Mouse (Mus musculus) heart, adult 2 months (tissue): ENCODE measurements around the gene Swt1. TPM values are rescaled to one million over a fixed set of nuclear protein-coding genes. Genes with fewer than 3 reads are reported as not detected.

Source experiments
- DNase-seq, 2 experiments: peaks; one replicate each; pipeline ENCODE4 v3.0.0; 2021
- H3K27ac ChIP-seq: fragments of 200-600 bp; 2 replicates; pipeline ENCODE4 v1.8.1; 2022
- H3K27me3 ChIP-seq: fragments of 200-500 bp; 2 replicates; pipeline ENCODE4 v1.6.1; 2012; ENCODE audit warnings: mild to moderate bottlenecking, low read length, inconsistent platforms, mixed read lengths; ENCODE audit not compliant: control insufficient read depth, insufficient read depth
- H3K36me3 ChIP-seq: fragments of 200-500 bp; 2 replicates; pipeline ENCODE4 v1.6.1; 2012; ENCODE audit warnings: low read length, inconsistent platforms; ENCODE audit not compliant: control insufficient read depth, insufficient read depth
- H3K4me1 ChIP-seq: fragments of 200-500 bp; 2 replicates; pipeline ENCODE4 v1.6.1; 2011; ENCODE audit warnings: low read length; ENCODE audit not compliant: control insufficient read depth, insufficient read depth
- H3K4me3 ChIP-seq: fragments of 200-600 bp; 2 replicates; pipeline ENCODE4 v1.8.1; 2022
- H3K79me2 ChIP-seq: fragments of 200-500 bp; replicated peaks from 2 replicates; pipeline ENCODE4 v1.6.1; 2012; ENCODE audit warnings: mild to moderate bottlenecking, inconsistent platforms, low read length, moderate library complexity, mixed read lengths; ENCODE audit not compliant: control insufficient read depth, insufficient read depth
- H3K9ac ChIP-seq: fragments of 200-500 bp; 2 replicates; pipeline ENCODE4 v1.6.1; 2012; ENCODE audit warnings: low read depth, mild to moderate bottlenecking, control low read depth, inconsistent platforms, low read length, mixed read lengths
- CTCF ChIP-seq: fragments of 200-600 bp; IDR thresholded peaks from 2 replicates; pipeline ENCODE4 v1.8.1; 2022; ENCODE audit warnings: antibody characterized with exemption, mild to moderate bottlenecking, moderate library complexity
- EP300 ChIP-seq: fragments of 200-500 bp; IDR thresholded peaks from 2 replicates; pipeline ENCODE4 v1.6.1; 2011; ENCODE audit warnings: low read depth, low read length, control low read depth; ENCODE audit not compliant: insufficient read depth
- POLR2A ChIP-seq: fragments of 200-500 bp; IDR thresholded peaks from 2 replicates; pipeline ENCODE4 v1.6.1; 2011; ENCODE audit warnings: mild to moderate bottlenecking, low read depth, low read length, control low read depth; ENCODE audit not compliant: insufficient read depth
- WGBS: fragments of 180-500 bp; shearing (Covaris S2); methylation state at CpG from one replicate; pipeline ENCODE4 v1.1.7; 2018; 5-methylcytosine and 5-hydroxymethylcytosine counted together
- intact Hi-C: fragments of 180-260 bp; cut with DNase I; formaldehyde crosslinking; loops from one replicate; pipeline ENCODE4 v1.15.1; 2025
- polyA plus RNA-seq: library from polyadenylated mRNA; depleted of rRNA; stranded (reverse); fragments of >200 nt; gene quantifications from 2 replicates; pipeline ENCODE4 v1.2.3, GENCODE M21; 2012
- total RNA-seq, 2 experiments: library from RNA; stranded (reverse); gene quantifications; 2 replicates each; pipeline ENCODE4 v1.2.3; 2021

Swt1 gene
- total and polyA plus RNA-seq, 3 experiments = 4.5 to 10.5 (median 9.0) TPM

DNA sequence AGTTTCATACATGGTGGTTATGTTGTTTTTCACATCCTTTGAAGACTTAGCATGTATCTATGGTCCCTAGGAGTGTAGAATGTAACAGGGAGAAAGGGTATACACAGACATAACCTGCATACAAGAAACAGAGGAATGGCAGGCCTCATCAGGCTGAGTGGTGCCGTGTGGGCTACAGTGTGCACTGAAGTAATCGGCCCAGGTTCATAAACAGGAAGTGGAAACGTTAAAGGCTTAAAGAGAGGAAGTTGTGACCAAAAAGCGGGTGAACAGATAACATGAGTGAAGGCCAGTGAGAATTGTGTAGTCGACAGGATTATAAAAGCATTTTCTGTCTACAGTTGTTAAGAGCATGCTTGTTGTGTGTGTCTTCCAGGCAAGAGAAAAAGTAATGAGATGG is 28.8 kb upstream of the Swt1 start:
- Histone ChIP-seq H3K9ac (no peak overlapping the region), H3K4me1 (no peaks in the 10 kb centered on the region), H3K27me3 (no peaks in the 10 kb centered on the region), H3K79me2 (no peaks in the 10 kb centered on the region), H3K4me3 (no peak overlapping the region), H3K36me3 (peaks cover 3% of the 10 kb centered on the region; the same call in 1 of the 2 replicates), H3K27ac (no peak overlapping the region)
- WGBS = 40% methylated on average over 5 of the region's 5 CpGs
- no peak for TF ChIP-seq CTCF
- TF ChIP-seq EP300 = no peak
- no peak for DNase-seq
- intact Hi-C loops = no loop called here

DNA sequence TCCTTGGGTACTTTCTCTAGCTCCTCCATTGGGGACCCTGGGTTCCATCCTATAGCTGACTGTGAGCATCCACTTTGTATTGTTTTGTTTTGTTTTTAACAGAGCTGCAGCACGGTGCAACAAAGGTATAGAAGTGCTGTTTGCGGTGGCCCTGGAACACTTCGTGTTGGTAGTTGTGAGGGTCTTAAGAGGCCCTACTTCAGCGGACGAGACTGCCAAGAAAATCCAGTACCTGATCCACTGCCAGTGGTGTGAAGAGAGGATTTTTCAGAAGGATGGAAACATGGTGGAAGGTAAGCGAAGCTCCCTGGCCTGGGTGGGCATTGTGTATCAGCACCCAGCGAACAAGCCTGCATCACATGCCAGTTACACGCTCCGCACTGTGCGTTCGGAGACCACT is 23.7 kb upstream of the Swt1 start:
- 96% methylated on average over 11 of the region's 11 CpGs for WGBS
- DNase-seq = no peak
- intact Hi-C loops = no loop called here
- no peaks in the 10 kb centered on the region for H3K27me3 ChIP-seq
- no peaks in the 10 kb centered on the region for H3K4me1 ChIP-seq
- H3K4me3 ChIP-seq = no peak overlapping the region
- no peaks in the 10 kb centered on the region for H3K36me3 ChIP-seq
- no peak overlapping the region for H3K9ac ChIP-seq
- H3K27ac ChIP-seq = no peak overlapping the region
- TF ChIP-seq EP300 (no peak), POLR2A (no peak), CTCF (no peak)
- H3K79me2 ChIP-seq = no peaks in the 10 kb centered on the region; the same call in 1 of the 2 replicates

- no peak overlapping the region for H3K4me3 ChIP-seq
- intact Hi-C loops = no loop called here
- no peaks in the 10 kb centered on the region; the same call in 1 of the 2 replicates for H3K79me2 ChIP-seq
- no peak overlapping the region for H3K27ac ChIP-seq
- TF ChIP-seq EP300 (no peak), CTCF (0 out of 2 replicates have a peak, but pooled peaks have one; percentile 8), POLR2A (no peak)
- H3K27me3 ChIP-seq = no peaks in the 10 kb centered on the region
- no peaks in the 10 kb centered on the region for H3K4me1 ChIP-seq
- H3K36me3 ChIP-seq = no peaks in the 10 kb centered on the region
- WGBS = 72% methylated on average over 2 of the region's 2 CpGs
- H3K9ac ChIP-seq = no peak overlapping the region
- DNase-seq = no peak
Measured at GRCm38 (mm10) chr1:151450851-151451250, 22.6 kb upstream of the Swt1 start.

DNA sequence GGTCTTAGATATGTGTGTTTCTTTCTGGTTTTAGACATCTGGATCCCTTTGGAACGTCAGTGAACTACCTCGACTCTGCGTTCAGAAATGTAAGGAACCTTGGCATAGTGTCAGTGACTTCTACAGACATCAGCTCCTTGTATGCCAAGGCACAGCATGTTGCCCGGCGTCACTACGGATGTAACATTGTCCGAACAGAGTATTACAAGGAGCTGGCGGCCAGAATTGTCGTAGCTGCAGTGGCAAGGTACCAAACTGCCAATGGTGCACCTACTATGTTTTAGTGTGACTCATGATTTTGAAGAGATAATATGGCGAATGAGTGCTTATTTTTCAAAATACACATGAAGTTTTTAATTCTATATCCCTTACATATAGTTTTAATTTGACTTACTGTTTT is 21.6 kb upstream of the Swt1 start:
- no peak for DNase-seq
- Histone ChIP-seq H3K4me1 (no peaks in the 10 kb centered on the region), H3K36me3 (no peaks in the 10 kb centered on the region), H3K27me3 (no peaks in the 10 kb centered on the region), H3K79me2 (no peaks in the 10 kb centered on the region; the same call in 1 of the 2 replicates), H3K27ac (no peak overlapping the region), H3K9ac (no peak overlapping the region), H3K4me3 (no peak overlapping the region)
- intact Hi-C loops = no loop called here
- WGBS = 93% methylated on average over 10 of the region's 10 CpGs
- TF ChIP-seq POLR2A (no peak), EP300 (no peak), CTCF (no peak)

GRCm38 (mm10) chr1:151435431-151435830 is 7.2 kb upstream of the Swt1 start:
- H3K9ac ChIP-seq = no peak overlapping the region
- no peaks in the 10 kb centered on the region; the same call in 1 of the 2 replicates for H3K4me1 ChIP-seq
- no peaks in the 10 kb centered on the region for H3K27me3 ChIP-seq
- H3K4me3 ChIP-seq = no peak overlapping the region
- H3K36me3 ChIP-seq = peaks cover 7% of the 10 kb centered on the region
- DNase-seq = no peak
- H3K27ac ChIP-seq = no peak overlapping the region
- 60% methylated on average over 6 of the region's 6 CpGs for WGBS
- H3K79me2 ChIP-seq = no peaks in the 10 kb centered on the region
- intact Hi-C loops = no loop called here
- no peak for TF ChIP-seq POLR2A
- no peak for TF ChIP-seq CTCF
- no peak for TF ChIP-seq EP300

- Histone ChIP-seq H3K4me3 (peak overlapping the region; percentile 65), H3K4me1 (peaks cover 1% of the 10 kb centered on the region), H3K79me2 (no peaks in the 10 kb centered on the region), H3K27ac (peak overlapping the region; percentile 95), H3K9ac (peak overlapping the region; percentile 86), H3K27me3 (no peaks in the 10 kb centered on the region), H3K36me3 (peaks cover 13% of the 10 kb centered on the region)
- TF ChIP-seq CTCF (no peak), POLR2A (no peak), EP300 (no peak)
- DNase-seq = no peak
- intact Hi-C loops = loop anchor here (5.0 kb wide), 1 partner anchor 1037 kb away; the partner anchor contains the start of genes Odr4 and Tpr
- 17% methylated on average over 9 of the region's 9 CpGs for WGBS
Measured at GRCm38 (mm10) chr1:151429316-151429715, 1.1 kb upstream of the Swt1 start.
